Mouse (Mus musculus): ENCODE data around the gene Olfr868. TPM values are rescaled to one million over a fixed set of nuclear protein-coding genes. Genes with fewer than 3 reads are reported as not detected.

The Olfr868 gene
- not detected in 2 replicates for polyA plus RNA-seq (2015; fragmentation: Nextera tagmentation; extraction: Ambion mirVana)

DNA sequence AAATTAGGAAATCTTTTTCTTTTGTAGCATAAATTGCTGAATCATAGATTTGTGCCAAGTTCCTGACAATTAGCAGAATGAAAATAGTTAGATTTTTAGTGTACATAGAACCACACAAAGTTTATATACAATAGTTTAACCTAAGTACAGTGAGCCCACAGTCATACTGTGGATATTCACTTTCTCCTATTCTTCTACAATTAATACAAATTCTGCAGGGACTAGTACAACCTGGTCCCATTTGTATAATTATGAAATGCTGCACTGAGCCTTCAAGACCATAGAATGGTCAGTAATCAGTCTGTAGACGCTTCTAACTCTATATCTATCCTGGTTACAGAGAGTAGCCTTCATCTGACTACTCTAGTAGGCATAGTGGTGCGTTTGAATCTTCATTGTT, at the start of gene Olfr868:
TSS of gene Olfr868 (plus strand) at position 301 of the 400 bp plus-strand sequence.
- ATAC-seq = no peak
- Histone ChIP-seq H3K9ac (ENCODE audit: low read depth, low read length) (no peak within 1 kb of the TSS), H3K36me3 (ENCODE audit: control insufficient read depth, insufficient read depth) (no peaks in the 10 kb centered on the region), H3K9me3 (ENCODE audit: control insufficient read depth) (no peaks in the 10 kb centered on the region), H3K4me1 (replicated peaks; ENCODE audit: control insufficient read depth, insufficient read depth, low read length) (no peaks in the 10 kb centered on the region), H3K27ac (ENCODE audit: low read depth, low read length) (no peak within 1 kb of the TSS), H3K27me3 (replicated peaks; ENCODE audit: control insufficient read depth, insufficient read depth, low read length) (no peaks in the 10 kb centered on the region), H3K4me2 (replicated peaks; ENCODE audit: low read depth) (no peak within 1 kb of the TSS), H3K4me3 (ENCODE audit: low read depth, low read length) (no peak within 1 kb of the TSS)
- 38% methylated on average over 2 of the region's 2 CpGs for WGBS
- no peak for TF ChIP-seq CTCF (IDR thresholded peaks at IDR 0.05; ENCODE audit: low read depth)

DNA sequence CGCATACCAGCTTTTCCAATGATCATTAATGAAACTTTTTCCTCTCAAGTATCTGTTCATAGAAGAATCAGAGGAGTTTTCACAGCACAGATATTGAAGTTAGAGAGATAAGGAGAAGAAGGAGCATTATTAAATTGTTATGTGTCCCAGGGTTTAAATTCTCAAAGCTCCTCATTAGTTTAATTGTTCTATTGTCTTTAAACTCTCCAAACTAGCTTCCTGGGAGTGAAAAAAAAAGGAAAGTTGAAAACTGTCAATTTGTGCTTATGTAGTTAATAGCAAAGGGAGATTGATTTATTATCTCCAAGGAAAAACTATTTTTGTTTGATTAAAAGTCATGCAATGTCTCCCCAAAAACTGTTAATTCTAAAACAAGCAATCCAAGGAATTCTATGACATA, 41.0 kb upstream of the Olfr868 start, which contains the start of gene Olfr867:
TSS of gene Olfr867 (minus strand) at position 101 of the 400 bp plus-strand sequence.
- TF ChIP-seq CTCF (IDR thresholded peaks at IDR 0.05; ENCODE audit: low read depth) = no peak
- Histone ChIP-seq H3K9ac (ENCODE audit: low read depth, low read length) (no peak within 1 kb of the TSS), H3K27me3 (replicated peaks; ENCODE audit: control insufficient read depth, insufficient read depth, low read length) (no peaks in the 10 kb centered on the region), H3K27ac (ENCODE audit: low read depth, low read length) (no peak within 1 kb of the TSS), H3K4me1 (replicated peaks; ENCODE audit: control insufficient read depth, insufficient read depth, low read length) (no peaks in the 10 kb centered on the region), H3K4me3 (ENCODE audit: low read depth, low read length) (no peak within 1 kb of the TSS), H3K9me3 (ENCODE audit: control insufficient read depth) (no peaks in the 10 kb centered on the region), H3K4me2 (replicated peaks; ENCODE audit: low read depth) (no peak within 1 kb of the TSS), H3K36me3 (ENCODE audit: control insufficient read depth, insufficient read depth) (no peaks in the 10 kb centered on the region)
- WGBS = 59% methylated on average over 1 of the region's 1 CpGs
- ATAC-seq = no peak

- Histone ChIP-seq H3K4me1 (replicated peaks; ENCODE audit: control insufficient read depth, insufficient read depth, low read length) (no peaks in the 10 kb centered on the region), H3K9me3 (ENCODE audit: control insufficient read depth) (0 out of 2 replicates have a peak, but pooled peaks cover 3% of the 10 kb centered on the region), H3K36me3 (ENCODE audit: control insufficient read depth, insufficient read depth) (no peaks in the 10 kb centered on the region), H3K4me2 (replicated peaks; ENCODE audit: low read depth) (no peak overlapping the region), H3K9ac (ENCODE audit: low read depth, low read length) (no peak overlapping the region), H3K4me3 (ENCODE audit: low read depth, low read length) (no peak overlapping the region), H3K27ac (ENCODE audit: low read depth, low read length) (no peak overlapping the region), H3K27me3 (replicated peaks; ENCODE audit: control insufficient read depth, insufficient read depth, low read length) (no peaks in the 10 kb centered on the region)
- TF ChIP-seq CTCF (IDR thresholded peaks at IDR 0.05; ENCODE audit: low read depth) = no peak
- 74% methylated on average over 3 of the region's 3 CpGs for WGBS
- ATAC-seq = no peak
Observed at GRCm38 (mm10) chr9:20070236-20070635, 28.2 kb upstream of the Olfr868 start.

DNA sequence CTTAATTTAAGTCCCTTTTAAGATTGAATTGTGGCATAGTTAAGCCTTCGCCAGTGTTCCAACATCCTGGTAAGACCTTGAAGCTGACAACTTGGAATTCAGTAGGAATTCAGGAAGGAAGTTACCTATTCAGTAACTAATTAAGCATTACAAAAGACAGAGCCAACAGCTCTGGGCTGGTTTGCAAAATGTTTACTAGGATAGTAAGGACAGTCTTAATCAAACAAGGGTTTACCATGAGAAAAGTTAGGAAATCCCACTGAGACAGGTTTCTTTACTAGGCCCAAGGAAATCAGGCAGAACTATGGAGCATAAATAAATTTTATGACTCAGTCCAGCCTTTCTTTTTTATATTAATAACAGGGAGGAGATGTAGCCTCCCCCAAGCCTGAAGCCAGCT, 27.1 kb upstream of the Olfr868 start:
- ATAC-seq = no peak
- Histone ChIP-seq H3K4me2 (replicated peaks; ENCODE audit: low read depth) (no peak overlapping the region), H3K27ac (ENCODE audit: low read depth, low read length) (no peak overlapping the region), H3K4me1 (replicated peaks; ENCODE audit: control insufficient read depth, insufficient read depth, low read length) (no peaks in the 10 kb centered on the region), H3K36me3 (ENCODE audit: control insufficient read depth, insufficient read depth) (no peaks in the 10 kb centered on the region), H3K9ac (ENCODE audit: low read depth, low read length) (no peak overlapping the region), H3K27me3 (replicated peaks; ENCODE audit: control insufficient read depth, insufficient read depth, low read length) (no peaks in the 10 kb centered on the region), H3K4me3 (ENCODE audit: low read depth, low read length) (no peak overlapping the region), H3K9me3 (ENCODE audit: control insufficient read depth) (0 out of 2 replicates have a peak, but pooled peaks cover 3% of the 10 kb centered on the region)
- WGBS = 87% methylated on average over 1 of the region's 1 CpGs
- no peak for TF ChIP-seq CTCF (IDR thresholded peaks at IDR 0.05; ENCODE audit: low read depth)

GRCm38 (mm10) chr9:20073523-20074177, 24.8 kb upstream of the Olfr868 start:
- H3K9me3 ChIP-seq (ENCODE audit: control insufficient read depth) = 0 out of 2 replicates have a peak, but pooled peaks cover 3% of the 10 kb centered on the region
- no peak overlapping the region for H3K9ac ChIP-seq (ENCODE audit: low read depth, low read length)
- no peak overlapping the region for H3K4me2 ChIP-seq (replicated peaks; ENCODE audit: low read depth)
- H3K27ac ChIP-seq (ENCODE audit: low read depth, low read length) = no peak overlapping the region
- no peak overlapping the region for H3K4me3 ChIP-seq (ENCODE audit: low read depth, low read length)
- 53% methylated on average over 7 of the region's 7 CpGs for WGBS
- H3K4me1 ChIP-seq (replicated peaks; ENCODE audit: control insufficient read depth, insufficient read depth, low read length) = no peaks in the 10 kb centered on the region
- no peaks in the 10 kb centered on the region for H3K36me3 ChIP-seq (ENCODE audit: control insufficient read depth, insufficient read depth)
- no peak for ATAC-seq
- H3K27me3 ChIP-seq (replicated peaks; ENCODE audit: control insufficient read depth, insufficient read depth, low read length) = no peaks in the 10 kb centered on the region
- TF ChIP-seq CTCF (IDR thresholded peaks at IDR 0.05; ENCODE audit: low read depth) = no peak

GRCm38 (mm10) chr9:20128709-20129108, 30.3 kb downstream of the Olfr868 start, which contains the start of gene Olfr869:
Olfr869 (plus strand) TSS chr9:20129009.
- WGBS = 70% methylated on average over 2 of the region's 2 CpGs
- no peak within 1 kb of the TSS for H3K4me3 ChIP-seq (ENCODE audit: low read depth, low read length)
- no peaks in the 10 kb centered on the region for H3K4me1 ChIP-seq (replicated peaks; ENCODE audit: control insufficient read depth, insufficient read depth, low read length)
- no peak for ATAC-seq
- TF ChIP-seq CTCF (IDR thresholded peaks at IDR 0.05; ENCODE audit: low read depth) = no peak
- H3K36me3 ChIP-seq (ENCODE audit: control insufficient read depth, insufficient read depth) = no peaks in the 10 kb centered on the region
- no peak within 1 kb of the TSS for H3K27ac ChIP-seq (ENCODE audit: low read depth, low read length)
- H3K9ac ChIP-seq (ENCODE audit: low read depth, low read length) = no peak within 1 kb of the TSS
- H3K27me3 ChIP-seq (replicated peaks; ENCODE audit: control insufficient read depth, insufficient read depth, low read length) = no peaks in the 10 kb centered on the region
- no peaks in the 10 kb centered on the region for H3K9me3 ChIP-seq (ENCODE audit: control insufficient read depth)
- H3K4me2 ChIP-seq (replicated peaks; ENCODE audit: low read depth) = no peak within 1 kb of the TSS
